Mouse (Mus musculus): ENCODE measurements around the gene Prkar1a. TPM values are rescaled to one million over a fixed set of nuclear protein-coding genes. Genes with fewer than 3 reads are reported as not detected.
"Not testable (repeated sequence)": the region's sequence is repeated elsewhere in the genome, so short reads cannot be mapped to it uniquely, and the experiment has no call there.

Gene Prkar1a
- polyA plus RNA-seq, 1 experiment, result 69.4 TPM

DNA sequence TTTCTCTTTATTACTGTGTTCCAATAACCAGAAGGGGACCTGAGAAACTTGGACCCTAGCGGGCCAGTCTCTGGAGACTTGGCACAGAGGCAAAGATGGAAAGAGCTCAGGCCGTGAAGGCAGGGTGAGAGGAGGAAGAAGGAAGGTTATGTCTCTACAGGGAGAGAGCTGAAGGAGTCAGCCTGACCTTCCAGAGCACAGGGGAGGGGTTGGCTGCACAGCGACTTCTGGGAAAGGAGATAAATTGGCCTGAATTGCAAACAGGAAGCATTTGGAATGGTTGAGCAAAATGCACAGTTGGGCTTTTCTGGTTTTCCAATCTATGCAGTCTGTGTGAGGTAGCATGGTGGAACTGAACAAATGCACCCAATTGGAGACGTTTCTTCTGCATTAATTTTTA, 32.4 kb upstream of the Prkar1a start:
- no peak for TF ChIP-seq FLI1 (IDR thresholded peaks at IDR 0.05; ENCODE audit: low read length)
- TF ChIP-seq GATA1 (IDR thresholded peaks at IDR 0.05; ENCODE audit: borderline replicate concordance, low read length), result no peak
- peak overlapping the region; percentile 84 for H3K4me3 ChIP-seq (replicated peaks)
- peaks cover 95% of the 10 kb centered on the region for H3K4me1 ChIP-seq
- no peaks in the 10 kb centered on the region for H3K36me3 ChIP-seq (replicated peaks; ENCODE audit: low read length)
- H3K27me3 ChIP-seq (replicated peaks), result no peaks in the 10 kb centered on the region
- no peaks in the 10 kb centered on the region for H3K9me3 ChIP-seq

DNA sequence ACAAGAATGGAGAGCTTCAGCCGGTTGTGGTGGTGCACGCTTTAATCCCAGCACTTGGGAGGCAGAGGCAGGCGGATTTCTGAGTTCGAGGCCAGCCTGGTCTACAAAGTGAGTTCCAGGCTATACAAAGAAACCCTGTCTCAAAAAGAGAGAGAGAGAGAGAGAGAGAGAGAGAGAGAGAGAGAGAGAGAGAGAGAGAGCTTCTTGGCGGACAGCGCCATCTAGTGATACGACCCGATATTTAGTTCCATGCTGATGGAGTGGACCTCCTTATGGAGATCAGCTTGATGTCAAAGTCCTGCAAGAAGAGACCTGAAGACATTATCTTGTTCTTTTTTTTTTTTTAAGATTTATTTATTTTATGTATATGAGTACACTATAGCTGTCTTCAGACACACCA, 30.1 kb upstream of the Prkar1a start:
- not testable (repeated sequence) for H3K27me3 ChIP-seq (replicated peaks); H3K9me3 ChIP-seq; H3K36me3 ChIP-seq (replicated peaks; ENCODE audit: low read length); H3K4me3 ChIP-seq (replicated peaks)
- peaks cover 88% of the 10 kb centered on the region for H3K4me1 ChIP-seq

DNA sequence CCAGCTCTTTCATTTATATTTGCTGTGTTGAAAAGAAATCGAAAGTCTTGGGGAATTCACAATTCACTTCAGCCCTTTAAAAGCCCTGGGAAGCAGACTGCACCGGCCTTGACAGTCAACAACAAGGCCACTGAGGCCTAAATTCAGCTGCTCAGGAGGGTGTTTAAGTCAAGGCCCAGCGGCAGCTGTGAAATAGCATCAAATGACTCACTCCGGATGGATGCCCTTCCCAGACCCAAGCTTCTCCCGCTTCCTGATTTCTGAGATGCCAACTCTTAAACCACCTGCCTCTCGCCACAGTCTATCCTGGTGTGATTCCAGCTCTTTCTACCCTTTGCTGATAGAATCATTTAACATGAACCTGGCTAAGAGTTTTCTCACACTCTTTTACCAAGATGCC, 28.8 kb upstream of the Prkar1a start:
- TF ChIP-seq FLI1 (IDR thresholded peaks at IDR 0.05; ENCODE audit: low read length) (no peak), GATA1 (IDR thresholded peaks at IDR 0.05; ENCODE audit: borderline replicate concordance, low read length) (no peak)
- Histone ChIP-seq H3K4me1 (peaks cover 77% of the 10 kb centered on the region), H3K36me3 (replicated peaks; ENCODE audit: low read length) (no peaks in the 10 kb centered on the region), H3K9me3 (peaks cover 9% of the 10 kb centered on the region), H3K4me3 (replicated peaks) (no peak overlapping the region), H3K27me3 (replicated peaks) (no peaks in the 10 kb centered on the region)

DNA sequence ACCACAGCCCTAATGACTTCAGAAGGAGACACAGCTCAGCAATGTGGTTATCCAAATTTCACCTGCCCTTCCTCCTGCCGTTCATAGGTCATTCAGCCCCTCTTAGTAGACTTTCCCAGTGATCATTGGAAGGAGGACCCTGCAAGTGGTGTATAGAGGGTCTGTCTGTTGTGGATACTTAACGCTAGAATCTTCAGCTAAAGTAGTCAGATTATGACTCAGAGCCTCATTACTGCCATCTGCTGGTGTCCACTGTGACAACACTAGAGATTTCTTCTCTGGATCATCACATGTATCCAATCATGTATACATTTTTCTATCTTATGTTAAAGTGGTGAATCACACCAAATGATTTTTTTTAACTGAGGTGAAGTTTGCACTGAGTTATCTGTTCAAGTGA, 28.0 kb upstream of the Prkar1a start:
- H3K4me3 ChIP-seq (replicated peaks), result peak overlapping the region; percentile 66
- TF ChIP-seq GATA1 (IDR thresholded peaks at IDR 0.05; ENCODE audit: borderline replicate concordance, low read length), result no peak
- TF ChIP-seq FLI1 (IDR thresholded peaks at IDR 0.05; ENCODE audit: low read length), result no peak
- peaks cover 69% of the 10 kb centered on the region for H3K4me1 ChIP-seq
- peaks cover 9% of the 10 kb centered on the region for H3K9me3 ChIP-seq
- H3K36me3 ChIP-seq (replicated peaks; ENCODE audit: low read length), result no peaks in the 10 kb centered on the region
- H3K27me3 ChIP-seq (replicated peaks), result no peaks in the 10 kb centered on the region

DNA sequence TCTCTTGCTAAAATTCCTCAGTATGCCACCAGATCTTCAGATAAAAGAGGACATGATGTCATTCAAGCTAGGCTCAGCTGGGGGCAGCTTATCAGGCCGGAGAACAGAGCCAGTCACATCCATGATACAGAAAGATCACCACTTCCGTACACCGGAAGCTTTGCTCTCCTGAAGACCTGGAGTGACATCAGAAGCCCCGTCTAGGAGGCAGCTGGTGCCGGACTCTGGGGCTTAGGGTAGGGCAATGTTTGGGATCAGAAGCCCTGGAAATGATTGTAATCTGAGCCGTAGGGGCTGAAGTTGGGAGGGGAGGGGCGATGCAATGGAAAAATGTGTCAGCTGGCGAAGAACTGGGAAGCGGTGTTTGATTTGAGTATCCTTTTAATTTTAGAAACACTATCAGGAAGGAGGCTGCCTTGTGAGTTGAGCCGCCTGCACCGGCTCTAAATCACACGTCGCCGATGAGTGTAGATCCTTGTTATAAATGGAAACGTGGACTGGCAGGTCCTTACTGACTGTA, 26.6 kb upstream of the Prkar1a start:
- H3K4me3 ChIP-seq (replicated peaks), result peak overlapping the region; percentile 33
- peaks cover 55% of the 10 kb centered on the region for H3K4me1 ChIP-seq
- TF ChIP-seq GATA1 (IDR thresholded peaks at IDR 0.05; ENCODE audit: borderline replicate concordance, low read length), result no peak
- no peaks in the 10 kb centered on the region for H3K36me3 ChIP-seq (replicated peaks; ENCODE audit: low read length)
- H3K27me3 ChIP-seq (replicated peaks), result no peaks in the 10 kb centered on the region
- H3K9me3 ChIP-seq, result peaks cover 15% of the 10 kb centered on the region

DNA sequence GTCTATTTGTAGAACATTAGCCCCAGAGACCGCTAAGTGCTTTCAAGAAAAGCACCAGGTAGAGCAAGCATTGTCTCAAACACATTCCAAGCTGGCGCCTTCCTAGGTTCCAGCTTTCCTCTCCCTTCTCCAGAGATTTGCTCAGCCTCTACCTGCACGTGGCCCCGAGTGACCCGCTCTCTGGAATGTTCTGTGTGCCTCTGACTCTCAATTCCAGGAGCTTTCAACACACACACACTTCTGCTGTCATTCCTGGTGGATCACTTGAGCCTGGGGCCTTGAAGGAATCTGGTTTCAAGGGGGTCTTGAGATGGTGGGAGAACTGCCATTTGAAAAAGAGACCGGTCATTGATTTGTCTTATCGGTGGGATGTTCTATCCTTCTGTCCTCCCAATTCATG, 26.0 kb upstream of the Prkar1a start:
- no peaks in the 10 kb centered on the region for H3K27me3 ChIP-seq (replicated peaks)
- peaks cover 53% of the 10 kb centered on the region for H3K4me1 ChIP-seq
- H3K36me3 ChIP-seq (replicated peaks; ENCODE audit: low read length), result no peaks in the 10 kb centered on the region
- TF ChIP-seq FLI1 (IDR thresholded peaks at IDR 0.05; ENCODE audit: low read length) (no peak), GATA1 (IDR thresholded peaks at IDR 0.05; ENCODE audit: borderline replicate concordance, low read length) (no peak)
- no peak overlapping the region for H3K4me3 ChIP-seq (replicated peaks)
- peaks cover 15% of the 10 kb centered on the region for H3K9me3 ChIP-seq

DNA sequence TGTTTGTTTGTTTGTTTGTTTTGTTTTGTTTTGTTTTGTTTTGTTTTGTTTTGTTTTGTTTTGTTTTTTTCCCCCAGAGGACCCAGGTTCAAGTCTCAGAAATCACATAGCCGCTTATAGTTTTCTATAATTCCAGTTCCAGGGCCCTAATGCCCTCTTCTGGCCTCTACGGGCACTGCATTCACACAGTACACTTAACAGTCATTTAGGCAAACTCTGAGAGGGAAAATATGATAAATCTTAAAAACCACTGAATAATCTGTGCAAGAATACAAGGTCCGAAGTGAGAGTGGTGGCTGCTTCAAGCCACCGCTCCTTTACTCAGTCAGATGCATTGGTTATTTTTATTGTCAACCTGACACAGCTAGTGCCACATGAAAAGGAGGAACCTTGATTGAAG, 21.6 kb upstream of the Prkar1a start:
- no peak for TF ChIP-seq FLI1 (IDR thresholded peaks at IDR 0.05; ENCODE audit: low read length)
- Histone ChIP-seq H3K36me3 (replicated peaks; ENCODE audit: low read length) (no peaks in the 10 kb centered on the region), H3K4me1 (peaks cover 14% of the 10 kb centered on the region), H3K9me3 (peaks cover 20% of the 10 kb centered on the region), H3K4me3 (replicated peaks) (no peak overlapping the region), H3K27me3 (replicated peaks) (no peaks in the 10 kb centered on the region)

DNA sequence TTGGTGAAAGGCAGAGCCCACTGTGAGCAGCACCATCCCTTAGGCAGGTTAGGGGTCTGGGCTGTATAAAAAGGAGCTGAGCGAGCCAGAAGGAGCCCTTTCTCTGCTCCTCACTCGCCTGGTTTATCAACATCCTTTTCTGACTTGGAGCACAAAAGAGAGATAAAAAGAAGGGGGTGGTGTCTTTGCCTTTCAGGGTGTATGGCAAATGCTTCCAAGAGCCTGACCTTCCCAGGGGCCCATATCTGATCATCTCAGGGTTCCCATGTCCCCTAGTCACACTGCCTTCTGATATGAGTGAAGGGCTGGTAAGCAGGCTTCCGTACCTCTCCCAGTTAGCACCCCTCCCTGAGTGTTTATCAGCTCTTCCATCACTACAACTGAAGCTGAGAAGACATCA, 21.1 kb upstream of the Prkar1a start:
- peaks cover 10% of the 10 kb centered on the region; the same call in 1 of the 2 replicates for H3K4me1 ChIP-seq
- H3K27me3 ChIP-seq (replicated peaks), result no peaks in the 10 kb centered on the region
- peaks cover 20% of the 10 kb centered on the region for H3K9me3 ChIP-seq
- H3K36me3 ChIP-seq (replicated peaks; ENCODE audit: low read length), result no peaks in the 10 kb centered on the region
- TF ChIP-seq GATA1 (IDR thresholded peaks at IDR 0.05; ENCODE audit: borderline replicate concordance, low read length), result no peak
- TF ChIP-seq FLI1 (IDR thresholded peaks at IDR 0.05; ENCODE audit: low read length), result no peak
- H3K4me3 ChIP-seq (replicated peaks), result no peak overlapping the region

DNA sequence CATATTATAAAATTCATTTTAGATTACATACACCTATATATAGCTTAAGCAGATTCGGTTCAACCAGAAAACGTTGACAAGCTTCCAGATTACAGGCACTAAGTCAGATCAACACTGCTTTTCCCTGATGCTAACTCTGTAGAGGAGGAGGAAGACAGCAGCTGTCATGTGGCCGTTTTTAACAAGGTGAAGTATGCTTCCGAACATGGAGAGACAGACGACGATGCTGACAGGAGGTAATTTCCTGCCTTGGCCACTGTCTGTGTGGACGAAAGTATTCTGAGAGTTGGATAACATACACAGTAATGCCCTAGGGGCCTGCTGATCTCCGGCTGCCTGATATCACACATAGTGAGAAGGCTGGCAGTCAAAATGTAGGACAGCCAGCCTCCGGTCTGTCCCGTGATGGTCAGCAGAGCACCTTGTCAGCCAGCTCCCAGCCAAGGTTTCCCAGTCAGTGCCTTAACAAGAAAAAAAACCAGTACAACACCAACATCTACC, 20.1 kb upstream of the Prkar1a start:
- TF ChIP-seq GATA1 (IDR thresholded peaks at IDR 0.05; ENCODE audit: borderline replicate concordance, low read length) (no peak), FLI1 (IDR thresholded peaks at IDR 0.05; ENCODE audit: low read length) (no peak)
- no peaks in the 10 kb centered on the region for H3K36me3 ChIP-seq (replicated peaks; ENCODE audit: low read length)
- H3K4me3 ChIP-seq (replicated peaks), result no peak overlapping the region
- peaks cover 19% of the 10 kb centered on the region for H3K9me3 ChIP-seq
- no peaks in the 10 kb centered on the region for H3K27me3 ChIP-seq (replicated peaks)
- peaks cover 8% of the 10 kb centered on the region; the same call in 1 of the 2 replicates for H3K4me1 ChIP-seq

DNA sequence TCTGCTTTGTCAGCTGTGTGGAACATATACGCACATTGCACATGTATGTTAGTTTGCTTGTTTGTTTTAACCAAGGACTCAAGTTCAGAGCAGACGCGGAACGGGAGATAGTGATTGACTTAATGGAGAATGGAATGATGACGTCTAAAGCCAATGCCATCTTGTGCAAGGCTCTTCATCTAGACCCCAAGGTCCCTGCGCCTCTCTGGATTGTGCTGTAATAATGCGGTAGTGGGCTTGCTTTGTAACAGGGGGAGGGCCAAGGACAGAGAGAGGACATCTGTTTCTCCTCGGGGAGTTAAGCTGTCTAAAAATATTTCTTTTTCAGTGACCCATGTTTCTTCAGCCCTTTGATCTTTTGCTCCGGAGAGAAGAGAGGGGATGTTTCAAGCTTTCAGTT, 14.3 kb upstream of the Prkar1a start:
- no peaks in the 10 kb centered on the region for H3K36me3 ChIP-seq (replicated peaks; ENCODE audit: low read length)
- H3K4me1 ChIP-seq, result peaks cover 9% of the 10 kb centered on the region
- no peak overlapping the region for H3K4me3 ChIP-seq (replicated peaks)
- TF ChIP-seq FLI1 (IDR thresholded peaks at IDR 0.05; ENCODE audit: low read length), result no peak
- no peak for TF ChIP-seq GATA1 (IDR thresholded peaks at IDR 0.05; ENCODE audit: borderline replicate concordance, low read length)
- H3K9me3 ChIP-seq, result no peaks in the 10 kb centered on the region
- peaks cover 15% of the 10 kb centered on the region for H3K27me3 ChIP-seq (replicated peaks)

DNA sequence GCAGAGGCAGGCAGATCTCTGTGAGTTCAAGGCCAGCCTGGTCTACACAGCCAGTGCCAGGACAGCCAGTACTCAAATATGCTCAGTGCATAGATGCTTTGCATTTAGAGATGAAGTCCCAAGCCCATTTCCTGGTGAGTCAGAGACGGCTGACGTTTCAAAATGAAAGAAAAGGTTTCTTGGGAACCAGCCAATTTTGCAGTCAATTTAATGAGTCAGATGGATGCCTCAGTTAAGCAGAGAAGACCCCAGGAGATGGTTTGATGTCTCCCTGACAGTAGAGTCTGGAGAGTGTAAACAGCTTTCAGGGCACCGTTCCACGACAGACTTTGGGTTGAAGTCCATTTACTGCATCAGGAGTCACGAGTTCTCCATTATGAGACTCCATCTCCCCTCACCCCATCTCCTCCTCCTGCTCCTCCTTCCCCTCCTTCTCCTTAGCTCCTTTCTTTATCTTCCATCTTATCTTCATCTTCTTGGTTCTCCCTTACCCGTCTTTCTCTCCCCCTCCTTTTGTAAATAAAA, 13.3 kb upstream of the Prkar1a start:
- TF ChIP-seq GATA1 (IDR thresholded peaks at IDR 0.05; ENCODE audit: borderline replicate concordance, low read length), result no peak
- no peak for TF ChIP-seq FLI1 (IDR thresholded peaks at IDR 0.05; ENCODE audit: low read length)

More for the DNA sequence above, 13.3 kb upstream of the Prkar1a start:
- no peaks in the 10 kb centered on the region for H3K36me3 ChIP-seq (replicated peaks; ENCODE audit: low read length)
- H3K27me3 ChIP-seq (replicated peaks), result peaks cover 15% of the 10 kb centered on the region
- no peak overlapping the region for H3K4me3 ChIP-seq (replicated peaks)
- peaks cover 9% of the 10 kb centered on the region for H3K4me1 ChIP-seq
- H3K9me3 ChIP-seq, result no peaks in the 10 kb centered on the region

Data from megakaryocyte, embryonic 14.5 days (primary cell).